Mouse (Mus musculus): ENCODE results near the gene Cdk13.

Gene Cdk13

GRCm38 (mm10) chr13:17804909-17805613 lies at the start of gene Cdk13:
Gene Cdk13 (minus strand): TSS chr13:17805097.
- peak; percentile 97 to 98 for DNase-seq (ENCODE audit: low spot score in 2 of 2)

GRCm38 (mm10) chr13:17843336-17843735 lies 38.4 kb upstream of the Cdk13 start:
- DNase-seq (ENCODE audit: low spot score in 2 of 2), result no peak

DNA sequence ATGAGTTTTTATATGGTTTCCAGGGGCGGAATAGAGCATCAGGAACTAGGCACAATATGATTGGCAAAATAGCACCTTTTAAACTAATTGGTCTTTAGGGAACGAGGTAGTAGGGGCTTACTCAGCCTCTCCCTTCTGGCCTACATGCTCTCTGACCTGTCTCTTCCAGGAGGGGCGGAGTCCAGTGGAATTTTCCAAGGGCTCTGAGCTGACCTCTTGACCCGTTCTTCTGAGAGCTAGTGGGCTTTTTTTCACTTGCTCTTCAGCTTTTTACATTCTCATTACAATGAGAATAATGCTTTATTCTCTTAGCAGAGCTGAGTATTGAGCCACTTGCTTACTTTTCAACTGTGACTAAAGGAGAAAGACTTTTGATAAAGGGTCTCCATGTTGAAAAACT lies 37.9 kb upstream of the Cdk13 start:
- no peak for DNase-seq (ENCODE audit: low spot score in 2 of 2)

GRCm38 (mm10) chr13:17839137-17839536 lies 34.2 kb upstream of the Cdk13 start:
- DNase-seq (ENCODE audit: low spot score in 2 of 2), result no peak

DNA sequence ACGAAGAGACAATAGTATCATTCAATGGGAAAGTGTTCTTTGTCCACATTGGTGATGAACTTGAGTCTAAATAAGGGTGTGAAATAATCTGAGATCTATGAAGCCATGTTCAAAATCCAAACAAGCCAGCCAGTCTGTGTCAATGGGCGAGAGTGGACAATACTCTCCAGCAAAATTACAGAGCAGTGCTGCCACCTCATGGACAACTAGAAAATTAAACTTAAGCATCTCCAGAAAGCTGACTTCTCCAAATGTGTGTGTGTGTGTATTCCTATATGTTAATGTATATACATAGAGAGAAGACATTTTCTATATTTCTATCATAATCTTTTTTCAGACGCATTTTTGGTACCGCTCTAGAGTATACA lies 33.6 kb upstream of the Cdk13 start:
- DNase-seq (ENCODE audit: low spot score in 2 of 2), result peak; percentile 32 to 56

DNA sequence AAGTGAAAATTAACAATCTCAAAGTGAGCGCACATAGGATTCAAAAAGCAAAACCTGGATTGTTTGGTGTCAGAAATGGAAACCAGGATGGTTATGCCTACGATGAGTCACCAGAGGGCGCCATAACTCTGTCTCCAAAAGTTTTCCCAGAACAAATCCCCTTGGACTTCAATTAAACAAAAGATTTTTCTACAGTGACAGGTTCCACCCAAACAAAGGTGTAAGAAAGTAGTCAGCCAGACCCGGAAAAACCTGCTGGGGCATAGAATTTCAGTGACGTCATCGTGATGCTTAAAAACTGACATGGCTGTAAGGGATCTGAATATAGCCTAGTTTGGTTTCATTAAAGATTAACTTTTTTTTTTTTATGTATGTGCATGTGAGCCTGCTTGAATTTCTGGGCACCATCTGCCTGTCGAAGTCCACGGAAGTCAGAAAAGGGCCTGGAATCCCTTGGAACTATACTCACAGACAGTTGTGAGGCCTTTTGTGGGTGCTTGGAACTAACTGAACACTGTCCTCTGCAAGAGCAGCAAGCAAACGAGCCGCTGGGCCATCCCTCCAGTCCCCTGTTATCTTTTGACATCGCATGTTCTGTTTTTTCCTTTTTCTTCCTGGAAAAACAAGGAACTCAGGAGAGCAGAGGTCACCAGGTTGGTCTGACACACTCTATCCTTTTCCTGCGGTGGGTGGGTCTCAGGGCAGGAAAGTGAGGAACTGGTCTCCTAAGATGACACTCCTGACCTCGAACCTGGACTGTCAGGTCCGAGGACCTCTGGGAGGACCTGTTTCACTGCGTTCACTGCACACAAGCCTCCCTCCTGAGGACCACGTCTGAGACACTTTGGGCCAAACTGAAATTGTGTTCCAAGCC lies 33.0 kb upstream of the Cdk13 start:
- no peak for DNase-seq (ENCODE audit: low spot score in 2 of 2)

DNA sequence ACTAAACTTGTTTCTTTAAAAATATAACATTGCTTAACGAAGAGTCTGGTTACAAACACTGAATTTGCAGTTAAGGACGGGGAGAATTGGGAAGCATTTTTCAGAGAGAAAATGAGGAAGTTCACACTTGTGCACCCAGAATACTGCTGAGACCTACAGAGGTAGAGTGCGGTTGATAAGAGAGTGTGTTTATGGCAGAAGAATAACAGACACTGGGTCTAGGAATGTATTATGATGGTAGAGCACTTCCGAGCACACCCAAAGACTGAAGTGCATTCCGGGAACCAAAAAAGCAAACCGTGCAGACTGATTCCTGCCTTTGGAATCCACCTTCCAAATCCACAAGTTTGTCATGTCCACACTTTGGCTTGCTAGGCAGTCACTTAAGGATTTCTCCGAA lies 31.9 kb upstream of the Cdk13 start:
- no peak for DNase-seq (ENCODE audit: low spot score in 2 of 2)

GRCm38 (mm10) chr13:17832940-17833339 lies 28.0 kb upstream of the Cdk13 start:
- DNase-seq (ENCODE audit: low spot score in 2 of 2), result no peak

DNA sequence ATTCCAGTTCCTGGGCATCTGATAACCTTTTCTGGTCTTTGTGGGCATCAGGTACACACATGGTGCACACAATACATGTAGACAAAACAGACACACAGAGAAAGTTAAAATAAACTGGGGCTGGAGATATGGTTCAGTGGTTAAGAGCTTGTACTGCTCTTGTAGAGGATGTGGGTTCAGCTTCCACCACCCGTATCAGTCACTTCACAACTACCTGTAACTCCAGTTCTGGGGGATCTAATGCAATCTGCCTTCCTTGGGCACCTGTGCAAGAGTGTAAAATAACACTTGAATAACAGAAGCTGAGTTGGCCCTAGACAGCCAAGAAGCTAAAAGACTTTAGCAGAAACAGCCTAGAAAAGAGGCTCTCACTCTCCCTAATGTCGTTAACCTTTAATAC lies 12.3 kb upstream of the Cdk13 start:
- peak in 1 of 2 experiments; percentile 45 for DNase-seq (ENCODE audit: low spot score in 2 of 2)

GRCm38 (mm10) chr13:17805614-17805975 lies 698 bp upstream of the Cdk13 start:
- DNase-seq (ENCODE audit: low spot score in 2 of 2), result no peak

DNA sequence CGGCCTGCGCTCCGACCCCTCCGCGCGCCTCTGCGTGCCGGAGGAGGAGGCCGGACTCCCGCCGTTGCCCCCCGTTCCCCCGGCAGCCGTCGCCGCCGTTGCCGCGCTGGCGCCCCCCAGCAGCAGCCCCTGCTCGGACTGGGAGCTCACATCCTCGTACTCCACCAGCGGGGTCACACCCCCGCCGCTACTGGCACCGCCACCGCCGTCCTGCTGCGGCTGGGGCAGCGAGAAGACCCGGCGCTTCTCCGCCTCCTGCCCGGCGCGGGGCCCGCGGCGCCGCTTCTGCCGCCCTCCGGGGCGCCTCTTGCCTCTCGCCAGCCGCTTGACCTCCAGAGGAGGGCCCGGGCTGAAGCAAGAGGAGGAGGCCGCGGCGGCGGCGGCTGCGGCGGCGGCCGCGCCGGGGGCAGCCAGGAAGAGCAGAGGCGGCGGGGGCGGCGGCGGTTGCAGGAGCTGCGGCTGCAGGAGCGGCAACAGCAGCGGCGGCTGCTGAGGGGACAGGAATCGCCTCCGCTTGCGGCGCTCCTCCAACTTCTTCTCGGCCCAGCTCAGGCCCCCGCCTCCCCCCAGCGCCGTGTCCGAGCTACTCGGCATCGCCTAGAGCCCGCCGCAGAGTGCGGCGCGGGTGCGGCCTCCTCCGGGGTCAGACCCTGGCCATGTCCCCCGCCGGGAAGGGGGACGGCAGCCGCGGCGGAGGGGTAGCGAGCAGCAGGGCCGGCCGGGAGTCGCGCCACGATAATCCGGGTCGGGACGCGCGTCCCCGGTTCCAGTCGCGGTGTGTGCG lies 647 bp downstream of the Cdk13 start:
- DNase-seq (ENCODE audit: low spot score in 2 of 2), result peak; percentile 26 to 37

GRCm38 (mm10) chr13:17803331-17804057 lies 1.4 kb downstream of the Cdk13 start:
- DNase-seq (ENCODE audit: low spot score in 2 of 2), result peak; percentile 61 to 75

DNA sequence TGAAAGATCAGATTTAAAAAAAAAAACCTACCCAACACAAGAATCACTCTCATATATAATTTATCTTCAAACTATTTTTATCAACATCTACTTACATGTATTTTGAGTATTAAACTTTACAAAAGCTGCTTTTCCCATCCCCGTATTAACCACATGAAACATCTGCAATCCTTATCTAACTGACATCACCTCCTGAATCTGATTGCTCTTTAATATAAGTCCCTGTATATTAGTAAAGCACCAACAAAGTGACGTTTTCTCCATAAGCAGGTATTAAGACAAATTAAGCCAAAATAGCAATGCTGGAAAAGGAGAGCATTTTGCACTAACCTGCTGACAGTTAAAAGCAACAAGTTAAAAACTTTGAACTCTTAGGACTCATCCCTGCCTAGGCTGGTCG lies 2.0 kb downstream of the Cdk13 start:
- DNase-seq (ENCODE audit: low spot score in 2 of 2), result no peak

DNA sequence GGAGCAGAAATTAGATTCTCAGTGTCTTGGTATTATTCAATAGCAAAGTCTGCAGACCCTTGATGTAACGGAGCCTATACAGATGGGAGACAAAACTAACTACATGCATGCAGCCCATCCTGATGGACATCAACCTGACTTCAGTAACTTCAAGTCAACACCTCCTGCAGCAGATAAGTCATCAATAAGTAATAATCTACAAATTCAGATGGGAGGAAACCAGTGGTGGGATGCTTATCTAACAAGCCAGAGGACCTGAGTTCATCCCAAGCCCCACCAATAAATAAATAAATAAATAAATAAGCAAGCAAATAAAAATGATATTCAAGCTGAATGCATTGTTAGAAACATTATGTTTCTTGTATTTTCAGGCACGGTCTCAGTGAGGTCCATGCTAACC lies 5.2 kb downstream of the Cdk13 start:
- DNase-seq (ENCODE audit: low spot score in 2 of 2), result no peak

DNA sequence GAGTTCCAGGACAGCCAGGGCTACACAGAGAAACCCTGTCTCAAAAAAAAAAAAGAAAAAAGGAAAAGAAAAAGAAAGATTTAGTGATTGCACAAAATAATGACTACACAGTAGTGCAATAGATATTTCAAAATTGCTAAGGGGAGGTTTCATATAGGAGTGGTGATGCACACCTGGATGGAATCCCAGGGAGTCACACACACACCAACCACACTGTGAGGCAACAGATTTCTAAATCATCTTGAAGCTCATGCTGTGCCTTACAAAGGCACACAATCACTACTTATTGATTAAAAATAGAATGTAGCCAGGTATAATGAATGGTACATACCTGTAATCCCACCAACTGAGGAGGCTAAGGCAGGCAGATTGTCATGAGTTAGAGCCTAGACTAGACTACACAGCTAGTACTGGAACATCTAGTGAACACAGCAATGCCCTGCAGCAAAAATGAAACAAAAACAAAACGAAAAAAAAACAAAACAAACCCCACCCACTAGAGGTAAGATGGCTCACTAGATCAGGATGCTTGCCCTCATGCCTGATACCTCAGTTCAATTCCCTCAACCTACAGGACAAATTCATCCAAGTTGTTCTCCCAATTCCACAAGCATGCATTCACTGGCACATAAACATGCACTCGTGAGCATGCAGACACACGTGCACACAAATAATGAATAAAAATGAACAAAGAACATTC lies 9.0 kb downstream of the Cdk13 start:
- DNase-seq (ENCODE audit: low spot score in 2 of 2), result no peak

- no peak for DNase-seq (ENCODE audit: low spot score in 2 of 2)
Measured at GRCm38 (mm10) chr13:17783643-17784042, 21.3 kb downstream of the Cdk13 start.

DNA sequence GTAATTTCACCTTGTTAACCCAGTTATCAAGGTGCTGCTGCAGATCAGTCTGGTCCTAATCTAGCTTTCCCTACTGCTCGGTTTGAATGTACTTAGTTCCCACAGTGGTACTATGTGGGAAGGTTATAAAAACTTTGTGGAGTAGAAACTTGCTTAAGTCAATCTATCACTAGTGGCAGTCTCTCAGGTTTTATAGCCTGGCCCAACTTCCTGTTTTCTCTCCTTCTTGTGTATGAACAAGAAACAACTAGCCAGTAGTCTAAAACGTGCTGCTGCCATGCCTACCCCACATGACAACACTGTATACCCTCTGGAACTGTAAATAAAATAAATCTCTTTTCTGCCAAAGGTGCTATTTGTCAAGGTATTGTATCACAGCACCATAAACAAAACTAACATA lies 25.0 kb downstream of the Cdk13 start:
- no peak for DNase-seq (ENCODE audit: low spot score in 2 of 2)

DNA sequence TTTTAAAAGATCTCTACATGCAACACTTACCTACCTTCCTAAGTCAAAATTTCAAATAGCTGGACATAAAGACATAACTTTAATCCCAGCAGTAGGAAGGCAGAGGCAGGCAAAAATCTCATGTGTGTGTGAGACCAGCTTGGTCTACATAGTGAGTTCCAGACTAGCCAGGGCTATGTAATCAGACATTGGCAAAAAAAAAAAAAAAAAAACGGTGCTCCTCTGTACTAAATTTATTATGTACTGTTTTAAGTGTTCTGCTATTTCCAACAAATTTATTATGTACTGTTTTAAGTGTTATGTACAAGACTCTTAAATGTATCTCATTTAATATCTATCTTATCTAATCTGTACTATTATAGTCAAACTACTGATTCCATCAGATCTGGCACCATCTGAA lies 28.6 kb downstream of the Cdk13 start:
- no peak for DNase-seq (ENCODE audit: low spot score in 2 of 2)

DNA sequence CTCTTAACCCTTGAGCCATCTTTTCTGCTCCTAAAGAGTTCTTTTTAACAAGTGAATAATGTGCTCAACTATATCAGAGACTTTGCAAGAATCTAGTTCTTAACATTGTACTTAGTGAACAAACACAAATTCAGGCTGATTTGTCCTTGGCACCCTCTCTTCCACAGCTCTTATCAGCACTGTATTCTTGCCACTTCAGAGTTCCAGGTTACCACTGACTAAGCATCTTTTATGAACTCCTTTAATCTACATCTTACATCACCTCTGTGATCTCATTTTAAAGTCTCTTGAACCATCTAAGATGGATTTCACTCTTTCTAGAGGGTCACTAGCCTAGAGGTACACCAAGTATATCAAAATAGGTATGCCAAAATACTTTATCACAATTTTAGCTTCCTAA lies 29.5 kb downstream of the Cdk13 start:
- DNase-seq (ENCODE audit: low spot score in 2 of 2), result no peak

DNA sequence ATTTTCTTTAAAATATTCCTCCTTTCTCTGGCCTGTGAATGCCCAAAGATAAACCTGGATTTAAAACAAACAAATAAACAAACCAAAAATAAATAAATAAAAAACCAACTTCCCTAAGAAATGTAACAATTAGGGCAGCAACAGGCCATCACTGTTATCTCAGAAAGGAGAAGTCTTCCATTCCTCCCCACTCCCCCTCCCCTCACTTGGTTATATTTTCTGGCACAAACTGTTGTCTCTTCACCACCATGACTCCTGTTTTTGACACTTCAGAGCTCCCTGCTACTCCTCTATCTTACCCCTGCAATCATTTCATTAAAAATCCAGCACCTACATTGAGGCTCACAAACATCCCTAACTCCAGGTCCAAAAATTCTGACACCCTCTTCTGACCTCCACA lies 31.8 kb downstream of the Cdk13 start:
- no peak for DNase-seq (ENCODE audit: low spot score in 2 of 2)

DNA sequence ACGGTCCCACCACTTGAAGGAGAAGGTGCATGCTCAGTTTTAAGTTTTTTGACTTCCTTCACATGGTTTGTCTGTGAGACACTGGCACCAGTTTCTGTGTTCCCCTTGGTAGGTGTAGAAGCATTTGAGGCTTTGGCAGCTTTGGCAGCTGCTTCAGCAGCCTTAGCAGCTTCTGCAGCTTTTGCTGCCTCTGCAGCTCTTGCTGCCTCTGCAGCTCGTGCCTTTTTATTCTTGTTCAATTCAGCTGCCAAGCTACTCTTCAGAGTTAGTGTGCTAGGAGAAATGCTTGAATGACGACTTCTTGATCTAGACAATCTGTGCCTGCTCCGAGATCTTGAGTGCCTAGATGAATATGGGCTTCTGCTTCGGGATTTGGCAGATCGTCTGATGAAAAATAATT lies 32.3 kb downstream of the Cdk13 start:
- no peak for DNase-seq (ENCODE audit: low spot score in 2 of 2)
